Mouse (Mus musculus) neural tube, embryonic 14.5 days (tissue): ENCODE results near the gene Wdr6. TPM values are rescaled to one million over a fixed set of nuclear protein-coding genes. Genes with fewer than 3 reads are reported as not detected.

Experiments
- ATAC-seq: fragments of 200-750 bp; cut with Nextera tagmentation; 2 replicates; pipeline ENCODE4 v1.8.0; 2017; ENCODE audit warnings: low read depth, mild to moderate bottlenecking, moderate TSS enrichment, moderate library complexity
- H3K27ac ChIP-seq: fragments of 300-500 bp; sonication (generic); 2 replicates; pipeline ENCODE4 v1.5.1; 2014; ENCODE audit warnings: low read depth, mild to moderate bottlenecking, control low read depth, low read length, moderate library complexity, mixed read lengths
- H3K27me3 ChIP-seq: fragments of 300-500 bp; sonication (generic); 2 replicates; pipeline ENCODE4 v1.6.1; 2014; ENCODE audit warnings: low read length; ENCODE audit not compliant: control insufficient read depth, insufficient read depth
- H3K36me3 ChIP-seq: fragments of 300-500 bp; sonication (generic); 2 replicates; pipeline ENCODE4 v1.6.1; 2014; ENCODE audit warnings: low read length, mixed read lengths; ENCODE audit not compliant: control insufficient read depth, insufficient read depth
- H3K4me1 ChIP-seq: fragments of 300-500 bp; sonication (generic); 2 replicates; pipeline ENCODE4 v1.6.1; 2014; ENCODE audit warnings: low read length; ENCODE audit not compliant: control insufficient read depth, insufficient read depth
- H3K4me2 ChIP-seq: fragments of 300-500 bp; sonication (generic); 2 replicates; pipeline ENCODE4 v1.6.1; 2014; ENCODE audit warnings: mild to moderate bottlenecking, low read depth, low read length, control low read depth
- H3K4me3 ChIP-seq: fragments of 300-500 bp; sonication (generic); 2 replicates; pipeline ENCODE4 v1.5.1; 2014; ENCODE audit warnings: low read depth, low read length, control low read depth, mixed read lengths
- H3K9ac ChIP-seq: fragments of 300-500 bp; sonication (generic); replicated peaks from 2 replicates; pipeline ENCODE4 v1.6.1; 2014; ENCODE audit warnings: low read depth, mild to moderate bottlenecking, control low read depth, low read length, mixed read lengths
- H3K9me3 ChIP-seq: fragments of 300-500 bp; sonication (generic); 2 replicates; pipeline ENCODE4 v1.6.1; 2016; ENCODE audit warnings: low read length; ENCODE audit not compliant: control insufficient read depth
- WGBS: fragments of 180-500 bp; shearing (Covaris S2); extraction: QIAGEN DNeasy Blood & Tissue Kit; methylation state at CpG from one replicate; pipeline ENCODE4 v1.1.7; 2014; 5-methylcytosine and 5-hydroxymethylcytosine counted together
- polyA plus RNA-seq: library from polyadenylated mRNA; unstranded; fragments of >200 nt; fragmentation: Nextera tagmentation; extraction: Ambion mirVana; gene quantifications from 2 replicates; pipeline ENCODE4 v1.2.1, GENCODE M21; 2014

The Wdr6 gene
- polyA plus RNA-seq, 1 experiment from 2014 or later: 206 TPM

DNA sequence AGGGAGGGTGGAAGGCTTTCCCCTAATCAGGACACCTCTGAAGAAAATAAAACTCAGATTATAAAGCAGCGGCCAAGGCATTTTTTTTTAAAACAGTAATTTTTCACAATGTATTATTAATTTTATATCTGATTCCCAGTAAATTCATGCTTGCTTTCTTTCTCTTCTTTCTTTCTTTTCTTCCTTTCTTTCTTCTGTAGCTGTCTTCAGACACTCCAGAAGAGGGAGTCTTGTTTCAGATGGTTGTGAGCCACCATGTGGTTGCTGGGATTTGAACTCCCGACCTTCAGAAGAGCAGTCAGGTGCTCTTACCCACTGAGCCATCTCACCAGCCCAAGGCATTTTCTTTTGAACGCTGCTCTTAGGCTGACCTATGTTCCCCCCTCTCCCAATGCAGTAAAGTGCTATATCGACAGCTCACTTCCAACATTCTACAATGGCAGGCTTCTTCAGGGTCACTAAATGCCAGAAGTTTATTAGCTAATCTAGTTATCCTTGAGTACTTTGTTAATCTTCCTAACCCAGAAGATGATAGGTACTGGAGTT, 20.6 kb upstream of the Wdr6 start:
- no peak overlapping the region for H3K9ac ChIP-seq
- no peak overlapping the region for H3K4me2 ChIP-seq
- H3K4me3 ChIP-seq: no peak overlapping the region
- H3K27ac ChIP-seq: no peak overlapping the region
- 75% methylated on average over 4 of the region's 4 CpGs for WGBS
- H3K4me1 ChIP-seq: peaks cover 7% of the 10 kb centered on the region; the same call in 1 of the 2 replicates
- no peaks in the 10 kb centered on the region for H3K9me3 ChIP-seq
- H3K27me3 ChIP-seq: no peaks in the 10 kb centered on the region
- H3K36me3 ChIP-seq: peaks cover 11% of the 10 kb centered on the region
- ATAC-seq: no peak

DNA sequence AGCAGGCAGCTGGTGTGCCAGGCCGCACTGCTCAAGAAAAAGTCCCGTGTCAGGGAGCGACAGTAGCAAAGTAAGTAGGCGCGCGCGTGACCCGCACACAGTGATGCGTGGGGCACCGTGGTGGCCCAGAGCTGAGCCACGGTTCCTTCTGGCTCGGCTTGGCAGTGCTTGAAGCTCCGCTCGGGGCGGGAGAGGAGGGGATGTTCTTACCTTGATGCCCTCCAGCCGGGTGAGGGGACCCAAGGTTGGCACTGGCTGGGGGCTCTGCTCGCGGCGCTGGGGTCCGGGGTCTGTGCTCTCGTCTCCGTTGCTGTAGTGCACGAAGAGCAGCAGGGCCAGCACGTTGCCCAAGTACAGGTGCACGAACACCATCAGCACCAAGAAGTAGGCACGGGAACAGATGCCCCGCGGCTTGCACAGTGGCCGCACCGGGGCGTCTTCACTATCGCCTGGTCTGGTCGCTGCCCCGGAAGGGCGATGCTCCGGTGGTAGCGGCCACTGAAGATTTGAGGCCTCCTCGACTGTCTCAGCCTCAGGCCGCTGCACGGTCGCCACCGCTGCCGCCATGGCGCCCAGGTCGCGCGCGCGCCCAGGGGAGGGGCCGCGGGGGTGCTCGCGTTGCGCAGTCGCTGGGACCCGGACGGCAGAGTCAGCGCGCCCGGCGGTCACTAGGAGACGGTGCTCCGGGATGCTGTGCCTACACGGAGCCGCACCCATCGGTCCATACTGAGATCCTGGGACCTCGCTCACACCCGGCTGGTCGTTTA, 18.6 kb upstream of the Wdr6 start, which contains the start of gene P4htm:
Gene P4htm, minus strand, starts transcription at position 670 of the 767 bp plus-strand sequence.
- peak; percentile 90 for ATAC-seq
- Histone ChIP-seq H3K4me1 (peaks cover 7% of the 10 kb centered on the region; the same call in 1 of the 2 replicates), H3K9ac (peak within 1 kb of the TSS; percentile 70), H3K4me2 (peak within 1 kb of the TSS; percentile 91), H3K27me3 (no peaks in the 10 kb centered on the region), H3K36me3 (no peaks in the 10 kb centered on the region), H3K9me3 (no peaks in the 10 kb centered on the region), H3K4me3 (peak within 1 kb of the TSS; percentile 56), H3K27ac (peak within 1 kb of the TSS; percentile 16)
- WGBS: under 1% methylated on average over 67 of the region's 69 CpGs

GRCm38 (mm10) chr9:108594354-108594753, 15.8 kb upstream of the Wdr6 start:
- no peak overlapping the region for H3K4me2 ChIP-seq
- no peak overlapping the region for H3K27ac ChIP-seq
- ATAC-seq: no peak
- no peak overlapping the region for H3K9ac ChIP-seq
- H3K4me3 ChIP-seq: no peak overlapping the region
- no peaks in the 10 kb centered on the region for H3K27me3 ChIP-seq
- peaks cover 8% of the 10 kb centered on the region for H3K4me1 ChIP-seq
- no peaks in the 10 kb centered on the region for H3K9me3 ChIP-seq
- WGBS: 91% methylated on average over 3 of the region's 3 CpGs
- no peaks in the 10 kb centered on the region for H3K36me3 ChIP-seq

DNA sequence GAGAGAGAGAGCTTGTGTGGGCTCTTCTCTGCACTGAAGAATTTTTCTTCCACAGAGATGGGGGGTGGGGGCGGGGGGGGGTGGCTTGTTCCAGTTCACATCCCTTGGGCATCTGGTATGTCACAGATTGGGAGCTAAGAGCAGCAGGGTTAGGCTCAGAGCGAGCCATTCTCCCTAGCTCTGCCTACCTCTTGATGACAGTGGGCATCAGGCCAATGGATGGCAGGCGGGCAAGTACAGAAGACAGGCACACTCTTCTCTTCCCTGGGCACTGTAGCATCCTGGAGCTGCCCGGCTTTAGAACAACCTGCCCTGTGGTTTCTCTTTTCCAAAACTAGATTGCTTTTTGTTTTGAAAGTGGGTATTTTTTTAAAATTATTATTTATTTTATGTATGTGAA, 12.9 kb upstream of the Wdr6 start:
- 82% methylated on average over 4 of the region's 4 CpGs for WGBS
- H3K4me1 ChIP-seq: peaks cover 31% of the 10 kb centered on the region
- ATAC-seq: no peak
- H3K27ac ChIP-seq: no peak overlapping the region
- no peaks in the 10 kb centered on the region for H3K9me3 ChIP-seq
- no peak overlapping the region for H3K4me2 ChIP-seq
- no peaks in the 10 kb centered on the region for H3K36me3 ChIP-seq
- H3K9ac ChIP-seq: no peak overlapping the region
- H3K27me3 ChIP-seq: no peaks in the 10 kb centered on the region
- H3K4me3 ChIP-seq: no peak overlapping the region

GRCm38 (mm10) chr9:108589229-108589628, 10.7 kb upstream of the Wdr6 start:
- no peak overlapping the region for H3K9ac ChIP-seq
- H3K36me3 ChIP-seq: no peaks in the 10 kb centered on the region
- peak overlapping the region; percentile 98 for H3K27ac ChIP-seq
- H3K27me3 ChIP-seq: no peaks in the 10 kb centered on the region
- H3K4me1 ChIP-seq: peaks cover 29% of the 10 kb centered on the region
- no peaks in the 10 kb centered on the region for H3K9me3 ChIP-seq
- WGBS: 79% methylated on average over 5 of the region's 5 CpGs
- ATAC-seq: no peak
- no peak overlapping the region for H3K4me2 ChIP-seq
- H3K4me3 ChIP-seq: no peak overlapping the region

- Histone ChIP-seq H3K9me3 (no peaks in the 10 kb centered on the region), H3K4me3 (peak overlapping the region; percentile 13; the same call in 1 of the 2 replicates), H3K4me1 (peaks cover 29% of the 10 kb centered on the region), H3K27me3 (no peaks in the 10 kb centered on the region), H3K4me2 (peak overlapping the region; percentile 48), H3K9ac (peak overlapping the region; percentile 42), H3K27ac (peak overlapping the region; percentile 98), H3K36me3 (no peaks in the 10 kb centered on the region; the same call in 1 of the 2 replicates)
- under 1% methylated on average over 14 of the region's 14 CpGs for WGBS
- ATAC-seq: peak; percentile 98
These were observed 9.1 kb upstream of the Wdr6 start for GRCm38 (mm10) chr9:108587571-108588180.

DNA sequence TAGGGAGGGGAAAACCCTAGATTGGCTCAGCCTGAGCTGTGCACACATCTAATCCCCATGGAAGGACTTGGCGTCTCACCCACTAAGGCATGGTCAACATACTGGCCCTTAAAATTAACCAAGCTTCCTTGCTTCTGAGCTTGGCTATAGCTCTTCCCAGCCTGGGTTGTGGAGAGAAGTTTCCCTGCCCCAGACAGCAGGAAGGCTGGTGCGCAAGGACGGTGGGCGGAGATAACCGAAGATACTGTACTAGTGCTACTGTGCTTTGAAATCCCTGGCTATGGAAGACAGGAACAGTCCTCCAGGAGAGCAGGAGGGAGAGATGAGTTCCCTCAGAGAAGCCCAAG, 778 bp upstream of the Wdr6 start:
- Histone ChIP-seq H3K9me3 (no peaks in the 10 kb centered on the region), H3K27me3 (no peaks in the 10 kb centered on the region), H3K4me1 (peaks cover 41% of the 10 kb centered on the region), H3K36me3 (peaks cover 21% of the 10 kb centered on the region), H3K4me3 (peak overlapping the region; percentile 57; the same call in 1 of the 2 replicates), H3K9ac (no peak overlapping the region; the same call in 1 of the 2 replicates), H3K4me2 (peak overlapping the region; percentile 87), H3K27ac (peak overlapping the region; percentile 96)
- ATAC-seq: no peak
- WGBS: 73% methylated on average over 5 of the region's 5 CpGs

DNA sequence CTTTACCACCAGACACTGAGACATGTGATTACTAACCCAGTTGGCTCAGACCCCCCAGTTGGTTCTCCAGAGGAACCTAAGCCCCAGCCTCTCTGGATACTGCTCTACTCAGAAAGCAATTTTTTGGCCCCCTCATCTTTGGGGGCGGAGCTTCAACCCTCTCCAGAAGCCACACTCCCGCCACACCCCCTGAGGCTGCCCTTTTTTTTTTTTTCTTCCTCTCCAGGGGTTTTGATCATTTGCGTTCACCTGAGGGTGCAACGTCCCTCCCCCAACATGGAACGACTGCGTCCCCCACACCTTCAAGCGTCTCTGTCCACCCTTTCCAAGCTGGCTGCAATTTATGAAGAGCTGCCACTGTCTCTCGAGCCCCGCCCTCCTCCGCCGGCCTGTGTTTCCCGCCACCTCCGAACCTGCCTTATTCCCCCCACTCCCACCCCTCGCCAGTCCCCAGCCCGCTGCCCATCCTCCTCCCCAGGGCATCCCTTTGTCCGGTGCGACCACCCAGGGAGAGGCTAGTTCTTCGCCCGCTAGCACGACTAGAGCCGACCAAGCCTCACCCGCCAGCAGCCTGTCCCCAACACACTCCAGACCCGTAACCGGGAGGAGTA, 500 bp downstream of the Wdr6 start:
- H3K9ac ChIP-seq: peak overlapping the region; percentile 97

More for the DNA sequence above, 500 bp downstream of the Wdr6 start:
- H3K4me1 ChIP-seq: peaks cover 46% of the 10 kb centered on the region
- H3K4me2 ChIP-seq: peak overlapping the region; percentile 87
- H3K9me3 ChIP-seq: no peaks in the 10 kb centered on the region
- peak; percentile 3; the same call in 1 of the 2 replicates for ATAC-seq
- H3K27me3 ChIP-seq: no peaks in the 10 kb centered on the region
- peaks cover 30% of the 10 kb centered on the region for H3K36me3 ChIP-seq
- H3K4me3 ChIP-seq: peak overlapping the region; percentile 57
- peak overlapping the region; percentile 96 for H3K27ac ChIP-seq
- 1% methylated on average over 23 of the region's 24 CpGs for WGBS
